Mouse (Mus musculus): ENCODE results near the gene Ctdspl2. TPM values are rescaled to one million over a fixed set of nuclear protein-coding genes. Genes with fewer than 3 reads are reported as not detected.
"Not testable (repeated sequence)": the region's sequence is repeated elsewhere in the genome, so short reads cannot be mapped to it uniquely, and the experiment has no call there.

The Ctdspl2 gene
- total and polyA plus RNA-seq, 2 experiments from 2014 or later: 30.7 to 61.6 TPM

GRCm38 (mm10) chr2:121956224-121957018 lies 620 bp downstream of the Ctdspl2 start:
- Histone ChIP-seq H3K27ac (ENCODE audit: low read depth, low read length) (peak overlapping the region; percentile 91), H3K9ac (peak overlapping the region; percentile 92), H3K9me3 (ENCODE audit: low read length) (no peaks in the 10 kb centered on the region), H3K36me3 (ENCODE audit: insufficient read depth) (peaks cover 4% of the 10 kb centered on the region; the same call in 1 of the 2 replicates), H3K4me3 (ENCODE audit: low read depth, low read length) (peak overlapping the region; percentile 82), H3K4me1 (ENCODE audit: insufficient read depth) (peaks cover 14% of the 10 kb centered on the region; the same call in 1 of the 2 replicates), H3K27me3 (ENCODE audit: insufficient read depth, low read length) (no peaks in the 10 kb centered on the region), H3K4me2 (ENCODE audit: low read depth) (peak overlapping the region; percentile 70)
- ATAC-seq: peak; percentile 94
- WGBS: under 1% methylated on average over 47 of the region's 47 CpGs
- TF ChIP-seq CTCF (IDR thresholded peaks at IDR 0.05; ENCODE audit: low read depth): no peak
- peak; percentile 97 for DNase-seq

- Histone ChIP-seq H3K27ac (ENCODE audit: low read depth, low read length) (no peak overlapping the region), H3K4me2 (ENCODE audit: low read depth) (peak overlapping the region; percentile 70), H3K9ac (peak overlapping the region; percentile 92), H3K36me3 (ENCODE audit: insufficient read depth) (peaks cover 4% of the 10 kb centered on the region; the same call in 1 of the 2 replicates), H3K27me3 (ENCODE audit: insufficient read depth, low read length) (no peaks in the 10 kb centered on the region), H3K4me1 (ENCODE audit: insufficient read depth) (peaks cover 14% of the 10 kb centered on the region; the same call in 1 of the 2 replicates), H3K9me3 (ENCODE audit: low read length) (no peaks in the 10 kb centered on the region), H3K4me3 (ENCODE audit: low read depth, low read length) (peak overlapping the region; percentile 82)
- ATAC-seq (no peak), DNase-seq (no peak)
- WGBS: 8% methylated on average over 8 of the region's 8 CpGs
- no peak for TF ChIP-seq CTCF (IDR thresholded peaks at IDR 0.05; ENCODE audit: low read depth)
Observed at GRCm38 (mm10) chr2:121957216-121957792, 1.5 kb downstream of the Ctdspl2 start.

GRCm38 (mm10) chr2:121995738-121996137 lies 39.9 kb downstream of the Ctdspl2 start:
- no peak overlapping the region for H3K4me3 ChIP-seq (ENCODE audit: low read depth, low read length)
- H3K27ac ChIP-seq (ENCODE audit: low read depth, low read length): no peak overlapping the region
- WGBS: 96% methylated on average over 1 of the region's 1 CpGs
- peaks cover 5% of the 10 kb centered on the region for H3K36me3 ChIP-seq (ENCODE audit: insufficient read depth)
- DNase-seq: peak; percentile 8
- no peak overlapping the region for H3K4me2 ChIP-seq (ENCODE audit: low read depth)
- peak; percentile 58 for TF ChIP-seq CTCF (IDR thresholded peaks at IDR 0.05; ENCODE audit: low read depth)
- no peaks in the 10 kb centered on the region for H3K4me1 ChIP-seq (ENCODE audit: insufficient read depth)
- H3K9ac ChIP-seq: no peak overlapping the region
- ATAC-seq: no peak
- no peaks in the 10 kb centered on the region for H3K27me3 ChIP-seq (ENCODE audit: insufficient read depth, low read length)
- no peaks in the 10 kb centered on the region for H3K9me3 ChIP-seq (ENCODE audit: low read length)

- TF ChIP-seq CTCF (IDR thresholded peaks at IDR 0.05; ENCODE audit: low read depth): no peak
- Histone ChIP-seq H3K9me3 (ENCODE audit: low read length) (no peaks in the 10 kb centered on the region), H3K27me3 (ENCODE audit: insufficient read depth, low read length) (no peaks in the 10 kb centered on the region), H3K4me2 (ENCODE audit: low read depth) (no peak overlapping the region), H3K36me3 (ENCODE audit: insufficient read depth) (peaks cover 17% of the 10 kb centered on the region; the same call in 1 of the 2 replicates), H3K9ac (no peak overlapping the region), H3K4me1 (ENCODE audit: insufficient read depth) (no peaks in the 10 kb centered on the region), H3K4me3 (ENCODE audit: low read depth, low read length) (no peak overlapping the region), H3K27ac (ENCODE audit: low read depth, low read length) (no peak overlapping the region)
- 90% methylated on average over 3 of the region's 3 CpGs for WGBS
- ATAC-seq: no peak
- DNase-seq: no peak
Observed at GRCm38 (mm10) chr2:122008832-122009231, 53.0 kb downstream of the Ctdspl2 start.

GRCm38 (mm10) chr2:122011441-122011840 lies 55.6 kb downstream of the Ctdspl2 start:
- H3K9me3 ChIP-seq (ENCODE audit: low read length): no peaks in the 10 kb centered on the region
- no peaks in the 10 kb centered on the region for H3K27me3 ChIP-seq (ENCODE audit: insufficient read depth, low read length)
- ATAC-seq (no peak), DNase-seq (no peak)
- no peak overlapping the region for H3K4me2 ChIP-seq (ENCODE audit: low read depth)
- no peak for TF ChIP-seq CTCF (IDR thresholded peaks at IDR 0.05; ENCODE audit: low read depth)
- H3K27ac ChIP-seq (ENCODE audit: low read depth, low read length): no peak overlapping the region
- peaks cover 17% of the 10 kb centered on the region; the same call in 1 of the 2 replicates for H3K36me3 ChIP-seq (ENCODE audit: insufficient read depth)
- H3K4me3 ChIP-seq (ENCODE audit: low read depth, low read length): no peak overlapping the region
- WGBS: 89% methylated on average over 7 of the region's 7 CpGs
- H3K4me1 ChIP-seq (ENCODE audit: insufficient read depth): no peaks in the 10 kb centered on the region
- no peak overlapping the region for H3K9ac ChIP-seq

- TF ChIP-seq CTCF (IDR thresholded peaks at IDR 0.05; ENCODE audit: low read depth): no peak
- Histone ChIP-seq H3K4me1 (ENCODE audit: insufficient read depth) (no peaks in the 10 kb centered on the region), H3K9me3 (ENCODE audit: low read length) (no peaks in the 10 kb centered on the region), H3K9ac (no peak overlapping the region), H3K4me2 (ENCODE audit: low read depth) (no peak overlapping the region), H3K4me3 (ENCODE audit: low read depth, low read length) (no peak overlapping the region), H3K36me3 (ENCODE audit: insufficient read depth) (0 out of 2 replicates have a peak, but pooled peaks cover under 1% of the 10 kb centered on the region), H3K27me3 (ENCODE audit: insufficient read depth, low read length) (no peaks in the 10 kb centered on the region), H3K27ac (ENCODE audit: low read depth, low read length) (no peak overlapping the region)
- no peak for ATAC-seq
- no peak for DNase-seq
- 85% methylated on average over 1 of the region's 1 CpGs for WGBS
Observed at GRCm38 (mm10) chr2:122018705-122019104, 62.9 kb downstream of the Ctdspl2 start.

- ATAC-seq (no peak), DNase-seq (no peak)
- Histone ChIP-seq H3K27me3 (ENCODE audit: insufficient read depth, low read length) (no peaks in the 10 kb centered on the region), H3K4me3 (ENCODE audit: low read depth, low read length) (no peak overlapping the region), H3K27ac (ENCODE audit: low read depth, low read length) (no peak overlapping the region), H3K4me1 (ENCODE audit: insufficient read depth) (no peaks in the 10 kb centered on the region), H3K9ac (no peak overlapping the region), H3K36me3 (ENCODE audit: insufficient read depth) (no peaks in the 10 kb centered on the region), H3K9me3 (ENCODE audit: low read length) (no peaks in the 10 kb centered on the region), H3K4me2 (ENCODE audit: low read depth) (no peak overlapping the region)
- 77% methylated on average over 2 of the region's 2 CpGs for WGBS
- TF ChIP-seq CTCF (IDR thresholded peaks at IDR 0.05; ENCODE audit: low read depth): no peak
Observed at GRCm38 (mm10) chr2:122022284-122022683, 66.5 kb downstream of the Ctdspl2 start.

- not testable (repeated sequence) for H3K9ac ChIP-seq; H3K4me2 ChIP-seq (ENCODE audit: low read depth); DNase-seq; H3K27me3 ChIP-seq (ENCODE audit: insufficient read depth, low read length); H3K9me3 ChIP-seq (ENCODE audit: low read length); H3K27ac ChIP-seq (ENCODE audit: low read depth, low read length); H3K4me3 ChIP-seq (ENCODE audit: low read depth, low read length); ATAC-seq; H3K36me3 ChIP-seq (ENCODE audit: insufficient read depth); H3K4me1 ChIP-seq (ENCODE audit: insufficient read depth)
- 93% methylated on average over 10 of the region's 10 CpGs for WGBS
Observed at GRCm38 (mm10) chr2:122027091-122027490, 71.3 kb downstream of the Ctdspl2 start.

Data from forebrain, postnatal 0 days (tissue).